Mouse (Mus musculus) adrenal gland, adult 8-10 months (tissue): ENCODE results near the gene Dpy19l3. TPM values are rescaled to one million over a fixed set of nuclear protein-coding genes. Genes with fewer than 3 reads are reported as not detected.

Source experiments
- DNase-seq: peaks from one replicate; pipeline ENCODE4 v3.0.0; 2022
- total RNA-seq, 4 experiments: library from RNA; stranded (reverse); gene quantifications; 2 replicates each; pipeline ENCODE4 v1.2.4; 2022

The Dpy19l3 gene
- 10 to 100 TPM; 57.8 to 90.2 (median 69.7) TPM for total RNA-seq

GRCm38 (mm10) chr7:35754033-35754885 lies at the start of gene Dpy19l3:
Gene Dpy19l3 (minus strand): TSS chr7:35754454.
- peak; percentile 81 for DNase-seq

DNA sequence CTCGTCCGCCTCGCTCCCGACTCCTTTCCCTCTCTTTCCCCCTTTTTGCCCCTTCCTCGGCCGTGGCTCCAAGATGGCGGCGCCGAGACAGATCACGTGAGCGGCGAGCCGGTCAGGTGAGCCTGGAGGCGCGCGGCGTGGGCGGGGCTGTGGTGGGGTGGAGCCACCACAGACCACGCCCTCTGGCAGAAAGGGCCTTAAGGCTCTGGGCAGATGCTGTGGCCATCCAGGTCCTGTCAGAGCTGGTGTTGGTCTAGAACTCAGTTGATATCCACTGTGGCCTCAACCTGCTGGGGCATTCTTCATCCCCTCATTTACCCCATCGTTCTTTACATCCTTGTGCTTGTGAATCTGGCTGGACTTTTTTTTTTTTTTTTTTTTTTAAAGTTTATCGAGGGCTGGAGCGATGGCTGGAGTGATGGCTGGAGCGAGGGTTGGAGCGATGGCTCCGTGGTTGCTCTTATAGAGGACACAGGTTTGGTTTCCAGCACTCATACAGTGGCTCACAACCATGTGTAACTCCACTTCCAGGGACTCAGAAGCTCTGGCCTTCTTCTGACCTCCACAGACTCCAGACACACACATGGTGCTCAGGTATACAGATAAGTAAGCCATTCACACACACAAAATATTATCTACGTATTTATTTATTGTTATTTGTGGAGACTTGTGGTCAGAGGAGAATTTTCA lies 48.8 kb upstream of the Dpy19l3 start, which contains the start of gene Zfp507:
Zfp507 (minus strand) TSS at position 98 of the 690 bp plus-strand sequence.
- peak; percentile 79 for DNase-seq

- no peak for DNase-seq
Observed at GRCm38 (mm10) chr7:35802201-35802905, 48.1 kb upstream of the Dpy19l3 start.

- no peak for DNase-seq
Observed at GRCm38 (mm10) chr7:35796123-35796522, 41.9 kb upstream of the Dpy19l3 start.

DNA sequence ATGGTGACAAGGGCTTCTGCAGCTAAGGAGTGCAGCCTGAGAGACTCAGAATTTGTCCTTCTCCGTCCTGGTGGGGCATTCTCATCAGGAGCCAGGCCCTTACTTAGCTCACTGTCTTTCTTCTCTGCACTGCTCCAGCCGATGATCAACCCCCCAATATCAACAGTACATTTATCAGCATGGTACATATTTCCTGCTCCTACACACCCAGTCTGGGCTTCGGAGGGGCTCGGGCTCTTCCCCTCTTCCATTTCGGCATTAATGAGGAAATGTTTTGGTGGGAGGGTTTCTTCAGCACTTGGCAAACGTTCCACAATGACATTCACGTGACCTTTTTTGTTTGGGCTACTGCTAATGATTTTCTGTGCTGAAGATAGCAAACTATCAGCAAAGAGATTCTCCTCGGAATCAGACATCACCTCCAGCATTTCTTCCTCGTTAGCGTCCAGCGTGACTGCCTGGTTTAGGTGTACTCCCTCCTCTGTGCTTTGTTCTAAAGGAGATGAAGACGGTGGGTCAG lies 40.0 kb upstream of the Dpy19l3 start:
- no peak for DNase-seq

GRCm38 (mm10) chr7:35792150-35792848 lies 38.0 kb upstream of the Dpy19l3 start:
- no peak for DNase-seq

GRCm38 (mm10) chr7:35790926-35791325 lies 36.7 kb upstream of the Dpy19l3 start:
- no peak for DNase-seq

GRCm38 (mm10) chr7:35790201-35790600 lies 35.9 kb upstream of the Dpy19l3 start:
- DNase-seq: no peak

GRCm38 (mm10) chr7:35785579-35785978 lies 31.3 kb upstream of the Dpy19l3 start:
- DNase-seq: no peak

GRCm38 (mm10) chr7:35782252-35782651 lies 28.0 kb upstream of the Dpy19l3 start:
- no peak for DNase-seq

DNA sequence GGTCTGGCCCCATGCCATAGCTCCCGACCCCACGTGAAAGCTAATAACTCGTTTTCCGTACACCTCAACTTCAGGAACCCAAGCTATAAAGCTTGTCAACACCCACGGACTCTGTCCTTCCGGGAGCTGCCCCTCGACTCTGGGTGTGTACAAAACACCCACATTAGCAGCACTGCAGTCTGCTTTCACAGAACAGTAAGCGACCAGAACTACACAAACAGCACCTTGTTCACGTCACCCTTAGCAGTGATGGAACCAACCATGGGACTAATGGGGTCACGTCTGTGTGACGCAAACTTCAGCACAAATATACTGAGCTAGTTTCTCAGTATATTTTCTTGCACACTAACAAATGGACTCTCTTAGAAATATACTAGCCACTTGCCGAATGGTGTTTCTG lies 19.9 kb upstream of the Dpy19l3 start:
- no peak for DNase-seq

- DNase-seq: no peak
Observed at GRCm38 (mm10) chr7:35772347-35772746, 18.1 kb upstream of the Dpy19l3 start.

- DNase-seq: no peak
Observed at GRCm38 (mm10) chr7:35771106-35771505, 16.9 kb upstream of the Dpy19l3 start.

DNA sequence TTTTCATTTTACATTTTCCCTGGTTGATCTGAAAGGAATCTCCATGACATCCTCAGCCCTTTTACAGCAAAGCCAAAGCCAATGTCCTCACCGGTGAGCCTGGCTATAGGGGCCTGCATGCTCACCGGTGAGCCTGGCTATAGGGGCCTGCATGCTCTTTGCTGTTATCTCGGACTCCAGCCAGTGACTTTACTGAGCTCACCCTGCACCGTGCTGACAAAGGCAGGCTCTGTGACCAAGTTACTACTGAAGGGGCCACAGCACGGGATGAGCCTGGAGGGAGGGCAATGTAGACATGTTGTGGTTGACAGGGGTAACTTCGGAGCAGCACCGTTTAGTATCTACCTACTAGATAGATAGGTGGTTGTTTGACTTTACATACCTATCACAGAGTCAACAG lies 15.9 kb upstream of the Dpy19l3 start:
- DNase-seq: no peak

GRCm38 (mm10) chr7:35764461-35764860 lies 10.2 kb upstream of the Dpy19l3 start:
- DNase-seq: no peak

DNA sequence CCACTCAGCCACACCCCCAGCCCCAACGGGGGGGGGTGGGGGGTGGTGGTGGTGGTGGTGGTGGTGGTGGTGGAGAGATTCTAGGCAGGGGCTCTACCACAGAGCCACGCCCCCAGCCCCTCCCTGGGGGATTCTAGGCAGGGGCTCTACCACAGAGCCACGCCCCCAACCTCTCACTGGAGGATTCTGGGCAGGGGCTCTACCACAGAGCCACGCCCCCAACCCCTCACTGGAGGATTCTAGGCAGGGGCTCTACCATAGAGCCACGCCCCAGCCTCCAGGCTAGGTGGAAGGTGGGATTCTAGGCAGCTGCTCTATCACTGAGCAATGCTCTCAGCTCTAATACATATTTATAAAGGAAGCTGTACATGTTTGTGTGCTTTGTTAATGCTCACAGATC lies 7.5 kb upstream of the Dpy19l3 start:
- DNase-seq: no peak

DNA sequence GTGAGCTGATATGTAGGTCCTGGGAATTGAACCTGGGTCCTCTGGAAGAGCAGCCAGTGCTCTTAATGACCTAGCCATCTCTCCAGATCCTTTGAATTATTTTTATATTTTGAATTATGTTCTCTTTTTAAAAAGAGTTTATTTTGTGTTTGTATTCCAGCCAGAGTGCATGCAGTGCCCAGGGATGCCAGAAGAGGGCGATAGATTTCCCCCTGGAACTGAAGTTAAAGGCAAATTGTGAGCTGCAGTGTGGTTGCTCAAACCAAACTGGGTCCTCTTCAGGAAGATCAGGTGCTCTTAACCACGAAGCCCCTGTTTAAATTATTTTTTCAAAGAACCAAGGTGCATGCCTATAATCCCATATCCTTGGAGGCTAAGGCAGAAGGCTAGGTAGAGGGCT lies 5.3 kb upstream of the Dpy19l3 start:
- no peak for DNase-seq

- no peak for DNase-seq
Observed at GRCm38 (mm10) chr7:35756510-35757440, 2.5 kb upstream of the Dpy19l3 start.

- no peak for DNase-seq
Observed at GRCm38 (mm10) chr7:35754886-35755168, 573 bp upstream of the Dpy19l3 start.

DNA sequence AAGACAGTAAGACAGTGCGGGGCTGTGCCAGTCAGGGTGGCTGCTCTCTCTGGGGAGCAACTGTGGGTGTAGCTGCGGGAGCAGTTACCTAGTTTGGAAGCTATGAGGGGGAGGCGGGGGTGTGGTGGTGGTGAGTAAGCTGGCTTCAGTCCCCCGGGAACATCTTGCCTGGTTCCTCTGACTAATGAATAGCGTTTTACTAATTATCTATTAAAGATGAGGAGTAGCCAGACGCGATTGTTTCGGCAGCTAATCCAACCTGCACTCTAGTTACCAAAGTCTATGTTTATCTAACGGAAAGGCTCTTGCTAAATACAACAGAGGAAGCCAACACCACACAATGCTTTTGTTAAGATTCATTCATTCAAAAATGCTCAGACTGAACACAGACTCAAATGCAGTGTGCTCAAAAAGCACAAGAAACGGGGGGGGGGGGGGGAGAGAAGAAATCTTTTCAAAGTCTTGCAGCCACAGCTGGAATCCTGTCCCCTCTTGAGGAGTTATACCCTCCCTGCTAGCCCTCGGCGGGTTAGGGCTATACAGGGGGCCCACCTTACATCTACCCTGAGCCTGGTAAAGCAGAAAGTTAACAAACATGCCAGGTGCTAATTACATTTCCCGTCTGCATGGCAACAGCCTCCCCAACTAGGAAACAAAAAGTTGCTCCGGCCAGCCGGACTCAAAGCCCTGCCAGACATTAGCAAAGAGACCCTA lies 778 bp downstream of the Dpy19l3 start:
- DNase-seq: no peak

DNA sequence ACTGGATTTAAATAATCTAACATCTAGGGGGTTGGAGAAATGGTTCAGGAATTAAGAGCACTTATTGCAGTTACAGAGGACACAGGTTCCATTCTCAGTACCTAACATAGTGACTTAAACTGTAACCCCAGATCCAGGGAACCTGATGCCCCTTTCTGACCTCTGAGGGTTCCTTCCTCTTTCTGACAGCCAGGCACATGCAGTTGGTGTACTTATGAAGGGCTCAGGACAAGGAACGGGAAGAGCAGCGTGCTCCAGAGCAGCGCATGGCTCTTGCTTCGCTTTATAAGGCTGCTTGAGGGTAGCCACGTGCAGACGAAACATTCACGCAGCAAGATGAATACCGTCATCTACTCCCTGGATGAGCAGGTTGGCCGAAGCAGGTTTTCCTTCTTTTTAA lies 3.4 kb downstream of the Dpy19l3 start:
- no peak for DNase-seq
